Mouse (Mus musculus) adrenal gland, adult 2 months (tissue): ENCODE measurements around the gene Dusp14. TPM values are rescaled to one million over a fixed set of nuclear protein-coding genes. Genes with fewer than 3 reads are reported as not detected.

Experiments
- DNase-seq: peaks from one replicate; pipeline ENCODE4 v3.0.0; 2021
- polyA plus RNA-seq: library from polyadenylated mRNA; depleted of rRNA; stranded (reverse); fragments of >200 nt; gene quantifications from 2 replicates; pipeline ENCODE4 v1.2.3, GENCODE M21; 2012; rRNA removed
- total RNA-seq, 2 experiments: library from RNA; stranded (reverse); gene quantifications; 2 replicates each; pipeline ENCODE4 v1.2.3; 2021

Gene Dusp14
- total and polyA plus RNA-seq, 3 experiments: 8.0 to 17.8 (median 13.4) TPM

DNA sequence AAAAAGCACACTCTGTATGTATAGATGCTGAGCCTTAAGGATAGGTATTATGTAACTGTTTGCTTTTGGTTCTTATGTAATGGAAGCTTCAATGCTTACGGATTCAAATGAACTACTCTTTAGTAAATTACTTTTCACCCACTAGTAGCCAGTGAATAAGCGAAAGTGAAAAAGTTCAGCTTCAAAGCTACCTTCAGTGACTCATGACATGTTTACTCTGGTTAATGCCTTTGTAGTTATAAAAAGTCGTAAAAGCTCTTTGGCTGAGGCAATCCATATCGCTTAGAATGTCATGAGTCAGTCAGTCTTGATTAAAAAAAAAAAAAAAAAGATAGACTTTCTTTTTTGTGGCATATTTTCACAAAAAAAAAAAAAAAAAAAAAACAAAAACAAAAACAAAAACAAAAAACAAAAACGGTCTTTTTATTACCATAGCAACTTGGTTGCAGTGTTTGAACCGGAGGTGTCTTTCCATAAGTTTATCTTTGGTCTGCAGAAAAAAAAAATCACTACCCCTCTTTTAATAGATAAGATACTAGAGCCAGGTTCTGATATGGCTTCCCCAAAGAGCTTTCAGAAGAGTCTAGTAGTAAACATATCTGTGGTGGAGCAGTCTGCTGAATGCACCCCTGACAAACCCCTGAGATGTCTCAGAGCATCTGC, 52.8 kb downstream of the Dusp14 start:
- DNase-seq: no peak

DNA sequence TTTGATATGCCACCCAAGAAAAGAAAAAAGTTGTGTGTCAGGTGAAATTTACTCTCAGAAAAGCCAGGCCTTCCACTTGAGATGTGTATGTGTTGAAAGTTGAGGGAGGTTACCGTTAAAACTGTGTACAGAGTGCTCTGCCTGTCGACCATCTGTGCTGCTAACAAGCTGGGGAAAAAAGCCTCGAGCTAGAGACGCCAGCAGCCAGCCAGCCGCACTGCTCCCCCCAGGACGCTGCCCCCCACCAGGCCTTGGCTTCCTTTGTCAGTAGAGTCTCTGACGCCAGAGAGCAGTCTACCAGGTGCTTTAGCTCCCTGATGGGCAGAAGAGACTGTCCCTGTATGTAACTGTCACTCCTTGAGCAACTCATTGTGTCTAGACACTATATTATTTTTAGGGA, 56.0 kb downstream of the Dusp14 start:
- DNase-seq: no peak

GRCm38 (mm10) chr11:84011576-84011975, 57.5 kb downstream of the Dusp14 start:
- no peak for DNase-seq

- DNase-seq: no peak
Measured at GRCm38 (mm10) chr11:84011050-84011449, 58.0 kb downstream of the Dusp14 start.

GRCm38 (mm10) chr11:84010411-84010810, 58.6 kb downstream of the Dusp14 start:
- no peak for DNase-seq

GRCm38 (mm10) chr11:84009001-84009400, 60.1 kb downstream of the Dusp14 start:
- no peak for DNase-seq

GRCm38 (mm10) chr11:84003986-84004385, 65.1 kb downstream of the Dusp14 start:
- no peak for DNase-seq

DNA sequence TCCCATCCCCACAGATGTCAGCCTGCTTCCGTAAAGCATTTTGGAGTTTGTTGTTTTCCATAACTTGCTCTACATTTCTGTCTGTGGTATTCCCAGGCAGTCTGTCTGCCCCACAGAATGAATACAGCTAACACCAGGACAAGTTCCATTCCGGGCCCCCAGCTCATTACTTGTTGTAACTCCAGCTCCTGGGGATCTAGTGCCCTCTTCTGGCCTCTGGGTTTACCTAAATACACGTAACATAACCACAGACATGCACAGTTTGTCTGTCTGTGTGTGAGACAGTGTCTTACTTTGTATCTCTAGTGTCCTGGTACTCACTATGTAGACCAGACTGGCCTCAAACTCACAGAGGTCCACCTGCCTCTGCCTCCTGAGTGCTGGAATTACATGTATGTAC, 67.8 kb downstream of the Dusp14 start:
- no peak for DNase-seq

DNA sequence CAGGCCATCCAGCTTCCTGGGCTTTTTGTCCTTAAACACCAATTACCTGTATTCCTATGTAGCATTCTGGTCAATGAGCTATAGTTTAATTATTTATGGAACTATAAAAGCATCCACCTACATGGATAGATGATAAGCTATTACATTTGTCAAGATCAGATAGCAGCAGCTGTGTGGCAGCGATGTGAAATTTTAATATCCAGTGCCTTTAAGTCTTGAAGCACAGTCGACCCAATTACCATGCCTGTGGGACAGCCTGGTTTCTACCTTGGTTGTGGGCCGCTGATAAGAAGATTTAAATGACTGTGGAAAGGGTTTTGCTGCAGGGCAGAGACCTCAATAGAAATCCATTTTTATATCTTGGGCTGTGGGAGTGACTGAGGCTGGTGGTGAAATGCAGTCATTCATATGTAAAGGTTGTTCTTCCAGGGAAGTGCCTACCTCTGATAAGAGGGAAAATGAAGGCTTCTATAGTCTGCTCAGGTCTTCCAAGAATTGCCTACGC, 69.6 kb downstream of the Dusp14 start:
- no peak for DNase-seq

- DNase-seq: no peak
Measured at GRCm38 (mm10) chr11:83998993-83999392, 70.1 kb downstream of the Dusp14 start.

Other genes starting within 250 kb of the Dusp14 start
- not detected for gene Hnf1b, start 219.2 kb downstream of the Dusp14 start, total RNA-seq
- 0.26 and 0.53 TPM in 2 replicates for gene Hnf1b, start 219.2 kb downstream of the Dusp14 start, polyA plus RNA-seq
- 10 to 100 TPM; 19.6 to 19.9 TPM for gene Ddx52, start 127.2 kb downstream of the Dusp14 start, total RNA-seq
- 0.92 and 0.96 TPM in 2 replicates for gene Ddx52, start 127.2 kb downstream of the Dusp14 start, polyA plus RNA-seq
- 10 to 100 TPM; 47.1 to 58.6 TPM for gene Synrg, start 104.8 kb downstream of the Dusp14 start, total RNA-seq
- gene Synrg, start 104.8 kb downstream of the Dusp14 start, polyA plus RNA-seq: 26.3 and 37.4 TPM in 2 replicates
- gene Tada2a, start 60.3 kb upstream of the Dusp14 start, total RNA-seq: 10 to 100 TPM; 12.5 to 16.3 TPM
- 2.6 and 3.1 TPM in 2 replicates for gene Tada2a, start 60.3 kb upstream of the Dusp14 start, polyA plus RNA-seq
- 100 to 1,000 TPM; 161 to 510 TPM for gene Acaca, start 60.4 kb upstream of the Dusp14 start, total RNA-seq
- 60.3 and 70.2 TPM in 2 replicates for gene Acaca, start 60.4 kb upstream of the Dusp14 start, polyA plus RNA-seq
- not detected for gene Gm11437, start 98.2 kb upstream of the Dusp14 start, total RNA-seq
- gene Gm11437, start 98.2 kb upstream of the Dusp14 start, polyA plus RNA-seq: not detected in 2 replicates